Mouse (Mus musculus) liver, adult 2 months (tissue): Measurements from ENCODE around the gene Bcas3. TPM values are rescaled to one million over a fixed set of nuclear protein-coding genes. Genes with fewer than 3 reads are reported as not detected.

ENCODE experiments used
- DNase-seq: peaks from one replicate; pipeline ENCODE4 v3.0.0-alpha.2; 2011; ENCODE audit warnings: low read depth, low spot score; ENCODE audit errors: extremely low read depth
- H3K27ac ChIP-seq: fragments of 200-500 bp; replicated peaks from 2 replicates; pipeline ENCODE4 v1.5.1; 2012; ENCODE audit warnings: low read depth, mild to moderate bottlenecking, control low read depth, inconsistent platforms, low read length; ENCODE audit not compliant: insufficient read depth
- H3K27me3 ChIP-seq: fragments of 200-500 bp; 2 replicates; pipeline ENCODE4 v1.6.1; 2012; ENCODE audit warnings: mild to moderate bottlenecking, moderate library complexity, low read length, inconsistent platforms; ENCODE audit not compliant: control insufficient read depth, insufficient read depth
- H3K36me3 ChIP-seq: fragments of 200-500 bp; 2 replicates; pipeline ENCODE4 v1.6.1; 2012; ENCODE audit warnings: low read length, inconsistent platforms; ENCODE audit not compliant: control insufficient read depth, insufficient read depth
- H3K4me1 ChIP-seq: fragments of 200-500 bp; 2 replicates; pipeline ENCODE4 v1.6.1; 2011; ENCODE audit warnings: low read length; ENCODE audit not compliant: control insufficient read depth, insufficient read depth
- H3K4me3 ChIP-seq: fragments of 200-500 bp; 2 replicates; pipeline ENCODE4 v1.5.1; 2011; ENCODE audit warnings: low read depth, mild to moderate bottlenecking, control low read depth, low read length, moderate library complexity; ENCODE audit not compliant: insufficient read depth
- H3K79me2 ChIP-seq: fragments of 200-500 bp; 2 replicates; pipeline ENCODE4 v1.6.1; 2012; ENCODE audit warnings: inconsistent platforms, mild to moderate bottlenecking, low read length, moderate library complexity; ENCODE audit not compliant: control insufficient read depth, insufficient read depth
- H3K9ac ChIP-seq: fragments of 200-500 bp; 2 replicates; pipeline ENCODE4 v1.6.1; 2012; ENCODE audit warnings: low read depth, mild to moderate bottlenecking, control low read depth, inconsistent platforms, low read length
- CTCF ChIP-seq: fragments of 200-500 bp; IDR thresholded peaks from 2 replicates; pipeline ENCODE4 v1.5.1; 2011; ENCODE audit warnings: low read depth, low read length, control low read depth
- POLR2A ChIP-seq: fragments of 200-500 bp; IDR thresholded peaks from 2 replicates; pipeline ENCODE4 v1.6.1; 2011; ENCODE audit warnings: low read length, control low read depth; ENCODE audit not compliant: insufficient read depth; ENCODE audit errors: extremely low read depth
- WGBS: fragments of 180-500 bp; shearing (Covaris S2); methylation state at CpG from one replicate; pipeline ENCODE4 v1.1.7; 2018; 5-methylcytosine and 5-hydroxymethylcytosine counted together
- polyA plus RNA-seq: library from polyadenylated mRNA; depleted of rRNA; stranded (reverse); fragments of >200 nt; gene quantifications from 2 replicates; pipeline ENCODE4 v1.2.3, GENCODE M21; 2012
- total RNA-seq: library from RNA; depleted of rRNA; stranded (reverse); fragments of >200 nt; gene quantifications from 2 replicates; pipeline ENCODE4 v1.2.3, GENCODE M21; 2014

Bcas3 gene
- total and polyA plus RNA-seq, 2 experiments: 16.5 to 21.4 TPM

GRCm38 (mm10) chr11:85470508-85470907, 117.5 kb downstream of the Bcas3 start:
- DNase-seq: no peak
- H3K27me3 ChIP-seq: no peaks in the 10 kb centered on the region
- WGBS: 87% methylated on average over 4 of the region's 4 CpGs
- H3K27ac ChIP-seq: no peak overlapping the region
- no peaks in the 10 kb centered on the region; the same call in 1 of the 2 replicates for H3K36me3 ChIP-seq
- H3K4me1 ChIP-seq: no peaks in the 10 kb centered on the region
- TF ChIP-seq CTCF: no peak
- no peak for TF ChIP-seq POLR2A
- no peaks in the 10 kb centered on the region for H3K79me2 ChIP-seq
- H3K4me3 ChIP-seq: no peak overlapping the region
- H3K9ac ChIP-seq: no peak overlapping the region

GRCm38 (mm10) chr11:85474326-85474725, 121.4 kb downstream of the Bcas3 start:
- Histone ChIP-seq H3K4me3 (no peak overlapping the region; the same call in 1 of the 2 replicates), H3K9ac (no peak overlapping the region), H3K27ac (no peak overlapping the region), H3K36me3 (no peaks in the 10 kb centered on the region; the same call in 1 of the 2 replicates), H3K4me1 (no peaks in the 10 kb centered on the region), H3K79me2 (no peaks in the 10 kb centered on the region), H3K27me3 (no peaks in the 10 kb centered on the region)
- WGBS: 76% methylated on average over 12 of the region's 12 CpGs
- DNase-seq: no peak
- no peak for TF ChIP-seq POLR2A
- TF ChIP-seq CTCF: no peak

- no peak overlapping the region for H3K27ac ChIP-seq
- no peaks in the 10 kb centered on the region for H3K79me2 ChIP-seq
- DNase-seq: peak; percentile 9
- H3K27me3 ChIP-seq: no peaks in the 10 kb centered on the region
- no peak overlapping the region for H3K9ac ChIP-seq
- TF ChIP-seq CTCF: peak; percentile 64
- no peak for TF ChIP-seq POLR2A
- no peak overlapping the region for H3K4me3 ChIP-seq
- WGBS: 83% methylated on average over 6 of the region's 6 CpGs
- no peaks in the 10 kb centered on the region for H3K36me3 ChIP-seq
- H3K4me1 ChIP-seq: no peaks in the 10 kb centered on the region
Observed at GRCm38 (mm10) chr11:85482737-85483467, 129.9 kb downstream of the Bcas3 start.

- 90% methylated on average over 6 of the region's 6 CpGs for WGBS
- TF ChIP-seq POLR2A (no peak), CTCF (no peak)
- no peak for DNase-seq
Observed at GRCm38 (mm10) chr11:85485197-85485940, 132.4 kb downstream of the Bcas3 start.

GRCm38 (mm10) chr11:85487501-85487900, 134.5 kb downstream of the Bcas3 start:
- Histone ChIP-seq H3K79me2 (no peaks in the 10 kb centered on the region; the same call in 1 of the 2 replicates), H3K4me3 (no peak overlapping the region), H3K27ac (no peak overlapping the region), H3K36me3 (no peaks in the 10 kb centered on the region), H3K27me3 (no peaks in the 10 kb centered on the region), H3K9ac (no peak overlapping the region), H3K4me1 (no peaks in the 10 kb centered on the region)
- TF ChIP-seq POLR2A (no peak), CTCF (no peak)
- DNase-seq: no peak
- 88% methylated on average over 7 of the region's 7 CpGs for WGBS

More at GRCm38 (mm10) chr11:85485197-85485940, 132.4 kb downstream of the Bcas3 start:
- no peak overlapping the region for H3K4me3 ChIP-seq
- no peaks in the 10 kb centered on the region for H3K4me1 ChIP-seq
- no peak overlapping the region for H3K27ac ChIP-seq
- H3K9ac ChIP-seq: no peak overlapping the region
- no peaks in the 10 kb centered on the region for H3K36me3 ChIP-seq
- H3K79me2 ChIP-seq: no peaks in the 10 kb centered on the region
- no peaks in the 10 kb centered on the region for H3K27me3 ChIP-seq
